Mouse (Mus musculus): Measurements from ENCODE around the gene Spata31d1a. TPM values are rescaled to one million over a fixed set of nuclear protein-coding genes. Genes with fewer than 3 reads are reported as not detected.
"Not testable (repeated sequence)": the region's sequence is repeated elsewhere in the genome, so short reads cannot be mapped to it uniquely, and the experiment has no call there.

Spata31d1a gene
- total and polyA plus RNA-seq, 3 experiments, result 0.05 TPM; not detected in 2

DNA sequence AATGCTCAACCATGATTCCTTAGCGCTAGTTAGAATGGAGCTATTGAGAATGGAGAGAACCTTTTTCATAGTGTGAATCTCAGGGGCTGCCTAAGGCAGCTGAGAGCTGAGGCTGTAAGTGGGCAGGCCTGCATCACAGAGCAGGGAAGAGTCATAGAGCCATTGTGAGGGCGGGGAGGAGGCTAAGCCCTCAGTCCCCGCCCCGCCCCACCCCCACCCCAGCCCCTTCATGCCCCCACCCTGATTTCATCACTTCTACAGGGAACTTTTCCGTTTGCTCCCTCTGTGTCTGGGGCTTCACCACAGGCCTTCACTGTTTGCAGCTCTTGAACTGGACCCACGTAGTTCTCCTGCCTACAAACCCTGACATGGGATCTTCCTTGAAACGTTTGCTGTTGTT lies 21.5 kb upstream of the Spata31d1a start, which contains the start of gene Spata31d1d:
Gene Spata31d1d (minus strand): TSS at position 101 of the 400 bp plus-strand sequence.
- Histone ChIP-seq H3K4me1 (ENCODE audit: insufficient read depth, low read depth, low read length) (peaks cover 66% of the 10 kb centered on the region), H3K9me3 (replicated peaks) (no peaks in the 10 kb centered on the region), H3K36me3 (replicated peaks) (no peaks in the 10 kb centered on the region), H3K27me3 (ENCODE audit: insufficient read depth, low read length) (peaks cover 2% of the 10 kb centered on the region; the same call in 1 of the 2 replicates), H3K4me3 (ENCODE audit: low read depth, low read length) (no peak within 1 kb of the TSS)
- no peak for DNase-seq (ENCODE audit: low spot score)
- ATAC-seq (ENCODE audit: extremely low read depth, insufficient number of reproducible peaks, low FRiP score, poor library complexity, severe bottlenecking), result no peak
- no peak for TF ChIP-seq CTCF (IDR thresholded peaks at IDR 0.05; ENCODE audit: low read depth, low read length)
- no peak for TF ChIP-seq POLR2AphosphoS5 (IDR thresholded peaks at IDR 0.05; ENCODE audit: insufficient replicate concordance, low read depth, low read length)
- no peak for TF ChIP-seq GATA1 (IDR thresholded peaks at IDR 0.05; ENCODE audit: borderline replicate concordance, low read length)
- no peak for TF ChIP-seq TAL1 (conservative IDR thresholded peaks at IDR 0.05; ENCODE audit: low read depth, low read length)
- no peak for TF ChIP-seq GATA2 (IDR thresholded peaks at IDR 0.05; ENCODE audit: borderline replicate concordance, low read depth, low read length)

DNA sequence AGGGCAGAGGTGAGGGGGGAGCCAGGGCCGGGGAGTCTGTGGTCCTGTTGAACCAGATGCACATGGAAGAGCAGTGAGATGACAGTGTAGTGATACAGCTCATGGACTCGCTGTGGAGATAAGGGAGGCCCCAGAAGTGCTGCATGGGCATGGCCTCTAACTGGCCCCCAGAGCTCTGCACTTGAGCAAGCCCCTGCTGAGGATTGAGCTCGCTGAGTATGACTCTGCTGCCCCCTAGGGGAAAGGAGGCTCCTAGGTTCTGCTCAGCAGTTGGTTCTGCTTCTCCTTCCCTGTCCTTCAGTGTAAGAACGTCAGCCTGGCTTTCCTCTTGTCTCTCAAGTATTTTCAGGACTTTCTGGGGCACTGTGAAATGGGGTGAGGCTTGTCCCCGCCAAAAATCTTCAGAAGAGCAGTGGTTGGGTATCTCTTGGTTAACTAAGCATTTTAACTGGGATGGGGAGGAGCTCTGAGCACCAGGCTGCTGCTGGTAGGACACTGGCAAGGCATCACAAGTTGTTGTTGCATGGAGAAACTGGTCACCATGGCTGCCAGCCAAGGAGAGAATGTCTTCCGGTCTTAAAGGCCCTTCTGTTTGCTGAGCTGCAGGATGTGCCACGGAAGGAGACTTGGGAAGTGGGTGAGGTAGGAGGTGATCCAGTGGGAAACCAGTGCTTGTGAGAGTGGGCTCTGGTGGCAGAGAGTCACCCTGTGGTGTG lies 18.4 kb upstream of the Spata31d1a start:
- H3K9me3 ChIP-seq (replicated peaks), result no peaks in the 10 kb centered on the region
- H3K4me3 ChIP-seq (ENCODE audit: low read depth, low read length), result no peak overlapping the region
- no peak for TF ChIP-seq GATA1 (IDR thresholded peaks at IDR 0.05; ENCODE audit: borderline replicate concordance, low read length)
- TF ChIP-seq TAL1 (conservative IDR thresholded peaks at IDR 0.05; ENCODE audit: low read depth, low read length), result no peak
- TF ChIP-seq CTCF (IDR thresholded peaks at IDR 0.05; ENCODE audit: low read depth, low read length), result peak; percentile 95
- TF ChIP-seq GATA2 (IDR thresholded peaks at IDR 0.05; ENCODE audit: borderline replicate concordance, low read depth, low read length), result no peak
- DNase-seq (ENCODE audit: low spot score) (peak; percentile 78), ATAC-seq (ENCODE audit: extremely low read depth, insufficient number of reproducible peaks, low FRiP score, poor library complexity, severe bottlenecking) (peak; percentile 86)
- H3K36me3 ChIP-seq (replicated peaks), result no peaks in the 10 kb centered on the region
- peaks cover 50% of the 10 kb centered on the region for H3K4me1 ChIP-seq (ENCODE audit: insufficient read depth, low read depth, low read length)
- H3K27me3 ChIP-seq (ENCODE audit: insufficient read depth, low read length), result peaks cover 14% of the 10 kb centered on the region; the same call in 1 of the 2 replicates

GRCm38 (mm10) chr13:59726139-59726867 lies 16.2 kb upstream of the Spata31d1a start:
- H3K36me3 ChIP-seq (replicated peaks), result no peaks in the 10 kb centered on the region
- no peak overlapping the region for H3K4me3 ChIP-seq (ENCODE audit: low read depth, low read length)
- TF ChIP-seq CTCF (IDR thresholded peaks at IDR 0.05; ENCODE audit: low read depth, low read length) (no peak), POLR2AphosphoS5 (IDR thresholded peaks at IDR 0.05; ENCODE audit: insufficient replicate concordance, low read depth, low read length) (no peak), TAL1 (conservative IDR thresholded peaks at IDR 0.05; ENCODE audit: low read depth, low read length) (no peak), GATA1 (IDR thresholded peaks at IDR 0.05; ENCODE audit: borderline replicate concordance, low read length) (no peak), GATA2 (IDR thresholded peaks at IDR 0.05; ENCODE audit: borderline replicate concordance, low read depth, low read length) (no peak)
- DNase-seq (ENCODE audit: low spot score) (no peak), ATAC-seq (ENCODE audit: extremely low read depth, insufficient number of reproducible peaks, low FRiP score, poor library complexity, severe bottlenecking) (no peak)
- H3K9me3 ChIP-seq (replicated peaks), result no peaks in the 10 kb centered on the region
- H3K27me3 ChIP-seq (ENCODE audit: insufficient read depth, low read length), result peaks cover 16% of the 10 kb centered on the region; the same call in 1 of the 2 replicates
- peaks cover 36% of the 10 kb centered on the region for H3K4me1 ChIP-seq (ENCODE audit: insufficient read depth, low read depth, low read length)

DNA sequence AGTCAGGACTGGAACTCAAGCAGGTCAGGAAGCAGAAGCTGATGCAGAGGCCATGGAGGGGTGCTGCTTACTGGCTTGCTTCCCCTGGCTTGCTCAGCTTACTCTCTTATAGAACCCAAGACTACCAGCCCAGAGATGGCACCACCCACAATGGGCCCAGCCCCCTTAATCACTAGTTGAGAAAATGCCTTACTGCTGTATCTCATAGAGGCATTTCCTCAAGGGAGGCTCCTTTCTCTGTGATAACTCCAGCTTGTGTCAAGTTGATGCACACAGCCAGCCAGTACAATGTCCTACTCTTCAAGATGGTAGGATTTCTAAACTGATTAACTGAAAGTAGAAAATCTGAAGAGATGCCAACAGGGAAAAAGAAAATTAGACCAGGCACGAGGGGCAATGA lies 12.0 kb upstream of the Spata31d1a start:
- Histone ChIP-seq H3K4me1 (ENCODE audit: insufficient read depth, low read depth, low read length) (peaks cover 33% of the 10 kb centered on the region), H3K27me3 (ENCODE audit: insufficient read depth, low read length) (peaks cover 22% of the 10 kb centered on the region; the same call in 1 of the 2 replicates)
- H3K4me3 ChIP-seq (ENCODE audit: low read depth, low read length); DNase-seq (ENCODE audit: low spot score); H3K36me3 ChIP-seq (replicated peaks); H3K9me3 ChIP-seq (replicated peaks); ATAC-seq (ENCODE audit: extremely low read depth, insufficient number of reproducible peaks, low FRiP score, poor library complexity, severe bottlenecking): not testable (repeated sequence)

GRCm38 (mm10) chr13:59719475-59719874 lies 9.3 kb upstream of the Spata31d1a start:
- ATAC-seq (ENCODE audit: extremely low read depth, insufficient number of reproducible peaks, low FRiP score, poor library complexity, severe bottlenecking), result peak; percentile 61; the same call in 1 of the 2 replicates
- Histone ChIP-seq H3K27me3 (ENCODE audit: insufficient read depth, low read length) (peaks cover 32% of the 10 kb centered on the region), H3K4me3 (ENCODE audit: low read depth, low read length) (no peak overlapping the region), H3K9me3 (replicated peaks) (no peaks in the 10 kb centered on the region), H3K36me3 (replicated peaks) (no peaks in the 10 kb centered on the region), H3K4me1 (ENCODE audit: insufficient read depth, low read depth, low read length) (peaks cover 51% of the 10 kb centered on the region)
- TF ChIP-seq GATA1 (IDR thresholded peaks at IDR 0.05; ENCODE audit: borderline replicate concordance, low read length), result no peak
- TF ChIP-seq TAL1 (conservative IDR thresholded peaks at IDR 0.05; ENCODE audit: low read depth, low read length), result 0 out of 2 replicates have a peak, but pooled peaks have one; percentile 16
- DNase-seq (ENCODE audit: low spot score), result no peak

- not testable (repeated sequence) for H3K4me3 ChIP-seq (ENCODE audit: low read depth, low read length); H3K9me3 ChIP-seq (replicated peaks); DNase-seq (ENCODE audit: low spot score); ATAC-seq (ENCODE audit: extremely low read depth, insufficient number of reproducible peaks, low FRiP score, poor library complexity, severe bottlenecking); H3K36me3 ChIP-seq (replicated peaks)
- peaks cover 53% of the 10 kb centered on the region for H3K4me1 ChIP-seq (ENCODE audit: insufficient read depth, low read depth, low read length)
- peaks cover 37% of the 10 kb centered on the region for H3K27me3 ChIP-seq (ENCODE audit: insufficient read depth, low read length)
Measured at GRCm38 (mm10) chr13:59718857-59719440, 8.8 kb upstream of the Spata31d1a start.

Data from G1E (cell line).